Mouse (Mus musculus) urinary bladder, adult 18-20 months (tissue): ENCODE data around the gene Map3k12.

Experiments used
- DNase-seq, 2 experiments: peaks; one replicate each; pipeline ENCODE4 v3.0.0; 2022; ENCODE audit warnings: low spot score in 2 of 2, mixed read lengths in 2 of 2

Map3k12 gene

GRCm38 (mm10) chr15:102503447-102503846 lies 13.4 kb downstream of the Map3k12 start, which contains the start of gene Gm10337:
Gene Gm10337, plus strand, starts transcription at chr15:102503722.
- no peak for DNase-seq

GRCm38 (mm10) chr15:102502254-102502840 lies 14.5 kb downstream of the Map3k12 start:
- DNase-seq: no peak

DNA sequence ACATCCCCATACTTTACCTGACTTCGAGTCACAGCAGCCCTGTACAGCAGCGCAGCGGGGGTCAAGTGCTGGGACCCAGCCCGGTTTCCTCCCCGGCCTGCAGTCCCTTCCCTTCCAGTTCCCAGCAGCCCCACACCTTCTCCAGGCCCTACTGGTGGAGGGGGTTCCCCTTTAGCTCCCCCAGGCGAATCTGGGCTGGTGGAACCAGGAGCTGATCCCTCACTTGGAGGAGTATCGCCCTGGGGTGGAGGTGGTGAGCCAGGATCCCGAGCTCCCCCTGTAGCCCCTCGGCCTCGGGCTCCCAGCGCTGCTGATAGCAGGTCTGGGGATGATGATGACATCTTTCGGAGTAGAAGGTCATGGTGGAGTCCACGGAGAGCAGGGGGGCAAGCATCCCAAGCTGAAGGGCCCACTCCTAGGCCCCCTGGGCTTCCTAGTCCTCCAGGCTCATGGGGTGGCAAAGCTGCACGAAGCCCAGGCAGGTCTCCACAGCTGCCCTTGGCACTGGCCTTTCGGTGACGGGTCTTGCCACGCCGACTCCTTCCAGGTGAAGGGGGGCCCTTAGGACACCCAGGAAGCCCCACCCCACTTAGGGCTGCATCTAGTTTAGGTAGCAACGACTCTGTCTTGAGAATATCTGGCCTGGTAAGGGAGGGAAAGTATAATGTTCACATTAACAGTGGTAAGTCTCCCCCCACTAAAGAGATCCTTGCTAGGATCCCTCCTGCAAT lies 15.6 kb downstream of the Map3k12 start:
- no peak for DNase-seq

GRCm38 (mm10) chr15:102500479-102500878 lies 16.4 kb downstream of the Map3k12 start:
- no peak for DNase-seq

DNA sequence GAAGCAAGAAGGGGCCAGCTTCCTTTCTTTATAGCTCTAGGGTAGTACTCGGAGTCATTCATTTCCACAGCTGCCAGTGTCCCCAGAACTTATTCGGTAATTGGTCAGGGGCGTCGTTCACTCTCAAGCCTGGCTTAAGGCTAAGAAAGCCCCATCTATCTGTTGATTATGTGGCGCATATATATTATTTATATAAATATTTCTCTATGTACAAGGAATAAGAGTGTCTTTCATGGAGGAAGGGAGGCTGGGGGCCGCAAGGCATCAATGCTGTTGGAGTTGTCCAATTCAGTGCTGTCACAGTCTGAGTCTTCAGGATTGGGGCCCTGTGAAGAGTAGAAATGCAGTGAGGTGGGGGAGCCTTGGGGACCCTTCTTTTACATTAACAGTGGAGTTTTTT lies 17.0 kb downstream of the Map3k12 start:
- DNase-seq: no peak

DNA sequence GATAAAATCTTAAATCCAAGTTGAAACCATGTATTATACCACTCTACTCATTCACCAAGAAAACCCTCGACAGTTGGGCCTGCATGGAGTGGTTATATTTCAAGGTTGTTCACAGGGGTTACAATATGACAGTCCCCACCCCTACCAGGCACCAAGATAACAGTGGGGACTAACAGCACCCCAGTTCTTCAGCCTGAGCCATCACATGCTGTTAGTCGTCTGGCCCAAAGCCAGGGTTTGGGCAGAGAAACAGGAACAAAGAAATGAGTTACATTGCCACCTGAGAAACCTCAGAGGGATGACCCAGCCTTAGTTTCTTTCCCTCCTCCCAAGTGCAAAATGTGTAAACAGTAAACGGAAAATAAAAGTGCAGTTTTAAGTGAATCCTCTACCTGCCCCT lies 17.5 kb downstream of the Map3k12 start:
- no peak for DNase-seq

- DNase-seq: no peak
These were observed 18.5 kb downstream of the Map3k12 start for GRCm38 (mm10) chr15:102498322-102498721.

GRCm38 (mm10) chr15:102487664-102488063 lies 29.2 kb downstream of the Map3k12 start:
- DNase-seq: no peak

DNA sequence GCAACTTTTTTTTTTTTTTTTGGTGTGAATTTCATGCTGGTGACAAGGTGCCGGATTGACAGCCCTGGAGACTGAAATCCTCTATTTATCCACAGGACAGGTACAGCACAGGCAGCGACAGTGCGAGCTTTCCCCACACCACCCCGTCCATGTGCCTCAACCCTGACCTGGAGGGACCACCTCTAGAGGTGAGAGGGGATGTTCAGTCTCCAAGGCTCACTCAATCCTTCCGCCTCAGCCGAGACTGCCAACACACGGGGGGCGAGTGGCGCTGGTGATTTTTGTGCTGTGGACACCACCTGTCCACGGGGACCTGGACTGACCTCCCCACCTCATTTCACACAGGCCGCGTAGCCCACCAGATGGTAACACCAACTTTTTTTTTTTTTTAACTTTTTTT lies 31.0 kb downstream of the Map3k12 start:
- no peak for DNase-seq

DNA sequence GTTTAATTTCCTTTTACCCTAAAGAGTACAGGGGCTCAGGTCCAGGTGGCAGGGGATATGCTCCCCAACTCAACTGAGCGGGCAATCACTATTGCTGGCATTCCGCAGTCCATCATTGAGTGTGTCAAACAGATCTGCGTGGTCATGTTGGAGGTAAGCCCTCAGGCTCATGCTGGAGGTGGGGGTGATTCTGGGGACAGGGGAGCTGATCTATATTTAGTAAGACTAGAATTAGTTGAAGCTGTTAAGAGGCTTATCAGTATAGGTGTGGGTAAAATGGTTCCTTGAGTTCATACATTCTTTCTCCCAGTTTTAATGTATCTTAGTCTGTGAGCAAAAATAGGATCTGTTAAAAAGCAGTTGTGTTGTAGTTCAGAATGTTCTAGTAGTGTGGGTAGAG lies 33.7 kb downstream of the Map3k12 start:
- no peak for DNase-seq

DNA sequence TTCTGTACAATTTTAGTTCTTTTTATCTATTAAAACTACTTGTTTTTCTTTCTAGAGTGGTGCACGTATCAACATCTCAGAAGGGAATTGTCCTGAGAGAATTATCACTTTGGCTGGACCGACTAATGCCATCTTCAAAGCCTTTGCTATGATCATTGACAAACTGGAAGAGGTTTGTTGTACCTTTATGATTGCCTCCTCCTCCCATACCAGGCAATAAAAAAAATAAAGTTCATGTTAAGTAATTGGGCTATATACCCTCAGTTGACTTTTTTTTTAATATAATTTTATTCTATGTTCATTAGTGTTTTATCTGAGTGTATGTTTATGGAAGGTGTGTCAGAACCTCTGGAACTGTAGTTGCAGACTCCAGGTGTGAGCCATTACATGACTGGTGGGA lies 42.3 kb downstream of the Map3k12 start:
- DNase-seq: no peak

DNA sequence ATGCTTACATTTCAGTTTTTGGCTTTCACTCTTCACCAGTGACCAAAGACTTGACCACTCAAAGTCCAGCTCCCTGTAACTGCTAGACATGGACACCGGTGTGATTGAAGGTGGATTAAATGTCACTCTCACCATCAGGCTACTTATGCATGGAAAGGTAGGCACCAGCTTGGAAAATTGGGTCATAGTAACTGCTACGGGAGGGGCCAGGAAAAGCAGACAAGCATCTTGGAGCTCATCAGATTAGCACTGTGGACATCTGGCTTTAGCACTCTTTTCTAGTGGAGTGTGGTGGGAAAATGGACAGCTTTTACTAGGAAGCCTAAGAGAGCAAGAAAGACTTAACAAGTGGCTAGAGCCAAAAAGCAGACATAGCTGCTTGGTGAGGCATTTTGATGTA lies 43.6 kb downstream of the Map3k12 start:
- DNase-seq: no peak

DNA sequence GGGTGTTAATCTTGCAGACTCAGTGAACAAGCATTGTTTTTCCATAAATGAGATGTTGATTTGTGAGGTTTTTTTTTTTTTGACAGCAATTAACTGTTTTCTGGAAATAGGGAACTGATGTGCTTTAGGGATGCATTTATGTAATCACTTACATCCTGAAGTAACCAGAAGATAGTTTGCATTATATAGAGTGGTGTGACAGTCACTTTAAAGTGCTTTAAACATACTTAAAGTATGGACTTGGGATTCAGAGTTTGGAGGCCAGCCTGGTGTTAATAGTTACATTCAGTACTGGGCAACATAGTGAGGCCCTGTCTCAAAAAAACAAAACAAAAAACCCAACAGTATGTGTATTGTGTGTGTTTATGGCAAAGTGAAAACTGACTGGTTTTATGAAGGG lies 45.1 kb downstream of the Map3k12 start:
- DNase-seq: no peak

DNA sequence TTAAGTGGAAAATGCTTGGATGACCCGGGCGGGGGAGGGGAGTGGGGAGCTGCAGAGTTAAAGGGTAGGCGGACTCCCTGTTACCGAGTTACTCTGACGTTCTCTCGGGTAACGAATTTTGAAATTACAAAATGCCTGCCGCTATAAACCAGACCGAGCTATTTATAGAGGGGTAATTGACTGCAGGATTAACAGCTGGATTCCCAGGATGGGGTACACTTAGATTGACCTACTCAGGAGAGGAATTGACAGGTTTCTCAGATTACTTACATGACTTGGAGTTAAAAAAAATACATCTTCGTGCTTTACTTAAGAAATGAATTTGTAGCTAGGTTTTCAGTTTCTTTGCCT lies 45.6 kb downstream of the Map3k12 start:
- no peak for DNase-seq

DNA sequence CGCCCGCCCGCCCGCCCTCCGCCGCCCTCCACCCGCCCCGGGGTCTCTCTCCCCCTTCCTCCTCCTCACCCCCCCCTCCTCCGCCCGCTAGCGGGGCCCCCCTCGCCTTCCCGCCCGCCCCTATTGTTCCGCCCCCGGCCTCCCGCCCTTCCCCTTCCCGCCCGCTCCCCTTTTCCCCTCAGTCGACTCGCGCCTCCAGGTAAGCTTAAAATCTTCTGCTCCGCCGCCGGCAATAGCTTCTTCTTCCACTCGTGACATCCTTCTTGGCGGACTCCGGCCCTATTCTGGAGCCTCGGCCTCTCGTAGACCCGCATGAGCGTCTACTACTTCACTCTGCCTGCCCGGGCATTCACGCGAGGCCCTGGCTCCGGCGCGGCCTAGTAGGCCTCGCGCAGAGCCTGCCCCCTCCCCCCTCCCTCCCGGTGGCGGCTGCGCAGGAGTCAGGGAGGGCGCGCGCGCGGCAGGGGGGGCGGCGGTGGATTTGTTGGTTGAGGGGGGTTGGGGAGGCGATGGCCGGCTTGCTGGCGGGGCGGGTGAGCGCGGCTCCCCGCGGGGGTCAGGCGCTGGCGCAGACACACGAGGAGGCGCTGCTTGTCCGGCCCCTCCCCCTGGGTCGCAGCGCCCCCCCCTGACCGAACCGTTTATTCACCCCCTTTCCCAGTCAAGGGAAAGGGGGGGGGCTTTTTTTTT lies 46.1 kb downstream of the Map3k12 start:
- DNase-seq: peak; percentile 73 to 84

GRCm38 (mm10) chr15:102470183-102470604 lies 46.7 kb downstream of the Map3k12 start, which contains the start of gene Pcbp2:
Gene Pcbp2, plus strand, starts transcription at chr15:102470539.
- peak; percentile 80 to 95 for DNase-seq

DNA sequence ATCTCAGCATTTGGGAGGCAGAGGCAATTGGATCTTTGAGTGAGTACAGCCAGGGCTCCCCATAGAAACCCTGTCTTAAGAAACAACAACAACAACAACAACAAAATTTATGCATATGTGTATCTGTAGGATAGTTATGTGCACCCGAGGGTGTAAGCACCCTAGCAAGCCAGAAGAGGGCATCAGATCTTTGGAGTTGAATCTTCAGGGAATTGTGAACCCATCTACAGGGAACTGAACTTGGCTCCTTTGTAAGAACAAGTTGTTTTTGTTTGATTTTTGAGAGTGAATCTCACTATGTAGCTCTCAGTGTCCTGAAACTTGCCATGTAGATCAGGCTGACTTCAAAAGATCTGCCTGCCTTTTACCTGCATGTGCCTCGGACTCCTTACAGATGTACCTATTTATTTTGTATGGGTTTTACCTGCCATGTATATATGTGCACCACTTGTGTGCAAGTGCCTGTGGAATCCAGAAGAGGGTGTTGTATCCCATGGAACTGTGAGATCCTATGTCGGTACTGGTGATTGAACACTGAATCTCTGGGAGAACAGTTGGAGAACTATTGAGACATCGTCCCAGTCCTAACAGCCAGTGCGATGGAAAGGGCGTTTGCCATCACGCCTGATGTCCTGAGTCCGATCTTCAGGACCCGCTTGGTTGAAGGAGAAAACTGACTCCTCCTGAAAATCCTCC lies 48.0 kb downstream of the Map3k12 start:
- no peak for DNase-seq

- DNase-seq: no peak
These were observed 53.2 kb downstream of the Map3k12 start for GRCm38 (mm10) chr15:102463666-102464065.

DNA sequence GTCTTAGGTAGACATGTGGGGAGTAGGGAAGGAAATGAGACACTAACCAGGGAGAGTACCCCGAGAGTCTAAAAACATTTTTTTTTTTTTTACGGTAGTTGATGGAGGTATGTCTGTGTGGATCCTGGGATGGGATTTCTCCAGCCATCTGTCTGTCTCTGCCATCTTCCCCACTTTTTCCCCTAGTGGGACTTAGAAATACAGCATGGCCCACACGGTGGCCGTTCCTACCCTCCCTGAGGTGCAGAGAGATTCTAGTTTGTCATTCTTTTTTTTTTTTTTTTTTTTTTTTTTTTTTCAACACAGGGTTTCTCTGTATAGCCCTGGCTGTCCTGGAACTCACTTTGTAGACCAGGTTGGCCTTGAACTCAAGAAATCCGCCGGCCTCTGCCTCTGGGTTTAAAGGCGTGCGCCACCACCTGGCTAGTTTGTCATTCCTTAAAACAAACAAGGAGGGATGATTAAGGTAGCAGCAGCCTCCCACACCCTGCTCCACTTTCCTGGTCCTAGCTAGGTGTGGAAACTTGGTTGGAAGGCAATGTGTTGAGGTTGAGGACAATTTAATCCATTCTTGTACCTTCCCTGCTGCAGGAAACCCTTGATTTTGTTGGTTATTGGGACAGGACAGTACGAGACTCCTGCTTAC lies 55.3 kb downstream of the Map3k12 start:
- DNase-seq: no peak

DNA sequence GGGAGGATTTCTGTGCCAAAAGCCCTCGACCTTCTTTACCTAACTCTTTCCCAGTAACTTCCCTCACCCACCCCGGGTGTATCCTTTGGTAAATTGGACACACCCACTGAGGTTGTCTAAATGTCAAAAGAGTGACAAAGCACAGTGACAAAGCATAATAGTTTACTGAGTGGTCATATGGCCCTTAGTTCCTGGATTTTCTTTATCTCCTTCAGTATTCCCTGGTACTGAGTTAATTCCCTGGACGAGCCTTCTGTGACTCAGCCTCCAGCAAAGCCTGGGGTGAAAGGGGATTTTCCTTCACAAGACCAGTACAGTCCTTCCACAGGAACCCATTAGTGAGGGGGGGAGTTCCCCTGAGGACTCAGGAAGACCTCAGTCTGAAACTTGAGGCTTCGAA lies 55.9 kb downstream of the Map3k12 start:
- DNase-seq: no peak

GRCm38 (mm10) chr15:102460409-102460808 lies 56.5 kb downstream of the Map3k12 start:
- DNase-seq: no peak

- DNase-seq: no peak
These were observed 57.0 kb downstream of the Map3k12 start for GRCm38 (mm10) chr15:102459847-102460246.
